Mouse (Mus musculus) heart, embryonic 11.5 days (tissue): ENCODE measurements at regions not wholly inside any gene's neighbourhood (a gene's known extent, or its start where the extent isn't known, plus 50 kb on each side); places are given as distances from the start of the nearest gene placed in this dataset.

Source experiments
- ATAC-seq: fragments of 200-750 bp; cut with Nextera tagmentation; replicated peaks from 2 replicates; pipeline ENCODE4 v1.8.0; 2017; ENCODE audit warnings: moderate library complexity; ENCODE audit not compliant: insufficient number of reproducible peaks, low FRiP score, low TSS enrichment
- H3K27ac ChIP-seq: fragments of 300-500 bp; sonication (generic); 2 replicates; pipeline ENCODE4 v1.5.1; 2014; ENCODE audit warnings: mild to moderate bottlenecking, low read depth, low read length
- H3K27me3 ChIP-seq: fragments of 300-500 bp; sonication (generic); 2 replicates; pipeline ENCODE4 v1.6.1; 2014; ENCODE audit warnings: mild to moderate bottlenecking, low read length, mixed read lengths; ENCODE audit not compliant: control insufficient read depth, insufficient read depth
- H3K36me3 ChIP-seq: fragments of 300-500 bp; sonication (generic); 2 replicates; pipeline ENCODE4 v1.6.1; 2014; ENCODE audit warnings: mild to moderate bottlenecking, low read length, moderate library complexity, mixed read lengths; ENCODE audit not compliant: control insufficient read depth, insufficient read depth
- H3K4me1 ChIP-seq: fragments of 300-500 bp; sonication (generic); 2 replicates; pipeline ENCODE4 v1.6.1; 2014; ENCODE audit warnings: low read length; ENCODE audit not compliant: control insufficient read depth, insufficient read depth
- H3K4me2 ChIP-seq: fragments of 300-500 bp; sonication (generic); 2 replicates; pipeline ENCODE4 v1.6.1; 2014; ENCODE audit warnings: mild to moderate bottlenecking, moderate library complexity
- H3K4me3 ChIP-seq: fragments of 300-500 bp; sonication (generic); 2 replicates; pipeline ENCODE4 v1.5.1; 2014; ENCODE audit warnings: low read depth, low read length
- H3K9ac ChIP-seq: fragments of 300-500 bp; sonication (generic); 2 replicates; pipeline ENCODE4 v1.6.1; 2014; ENCODE audit warnings: mild to moderate bottlenecking, low read depth, low read length, moderate library complexity
- H3K9me3 ChIP-seq: fragments of 300-500 bp; sonication (generic); replicated peaks from 2 replicates; pipeline ENCODE4 v1.6.1; 2016; ENCODE audit warnings: low read length; ENCODE audit not compliant: control insufficient read depth
- WGBS: fragments of 180-500 bp; shearing (Covaris S2); extraction: QIAGEN DNeasy Blood & Tissue Kit; methylation state at CpG from one replicate; pipeline ENCODE4 v1.1.7; 2014; ENCODE audit not compliant: insufficient replicate concordance; 5-methylcytosine and 5-hydroxymethylcytosine counted together

GRCm38 (mm10) chr5:64468307-64468706 is 312.2 kb downstream of the Tbc1d1 start:
- H3K27ac ChIP-seq = no peak overlapping the region
- H3K4me3 ChIP-seq = no peak overlapping the region
- H3K9ac ChIP-seq = no peak overlapping the region
- H3K9me3 ChIP-seq = no peaks in the 10 kb centered on the region
- ATAC-seq = no peak
- no peaks in the 10 kb centered on the region for H3K27me3 ChIP-seq
- H3K36me3 ChIP-seq = no peaks in the 10 kb centered on the region
- 83% methylated on average over 7 of the region's 7 CpGs for WGBS
- H3K4me2 ChIP-seq = no peak overlapping the region
- H3K4me1 ChIP-seq = no peaks in the 10 kb centered on the region

DNA sequence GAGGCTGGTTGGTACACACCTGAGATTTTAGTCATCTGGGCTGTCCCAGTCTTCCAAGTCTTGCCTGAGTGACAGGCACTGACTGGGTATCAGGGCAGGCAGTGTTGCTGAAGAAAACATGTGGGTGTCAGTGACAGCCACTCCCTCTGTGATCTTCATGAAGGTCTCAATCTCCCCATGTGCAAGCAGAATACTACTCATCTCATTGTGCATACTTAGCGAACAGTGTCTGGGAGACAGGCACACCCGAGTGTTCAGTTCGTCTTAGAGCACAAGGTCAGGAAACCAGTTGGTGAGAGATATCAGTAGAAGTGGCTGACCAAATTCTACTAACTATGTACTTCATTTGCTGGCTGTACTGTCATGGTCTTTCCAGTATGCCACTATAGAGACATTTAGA is 315.9 kb downstream of the Tbc1d1 start:
- no peak overlapping the region for H3K27ac ChIP-seq
- no peaks in the 10 kb centered on the region for H3K9me3 ChIP-seq
- no peak for ATAC-seq
- H3K4me2 ChIP-seq = no peak overlapping the region
- no peak overlapping the region for H3K9ac ChIP-seq
- H3K4me3 ChIP-seq = no peak overlapping the region
- no peaks in the 10 kb centered on the region for H3K27me3 ChIP-seq
- H3K36me3 ChIP-seq = no peaks in the 10 kb centered on the region
- H3K4me1 ChIP-seq = no peaks in the 10 kb centered on the region
- 60% methylated on average over 3 of the region's 3 CpGs for WGBS

DNA sequence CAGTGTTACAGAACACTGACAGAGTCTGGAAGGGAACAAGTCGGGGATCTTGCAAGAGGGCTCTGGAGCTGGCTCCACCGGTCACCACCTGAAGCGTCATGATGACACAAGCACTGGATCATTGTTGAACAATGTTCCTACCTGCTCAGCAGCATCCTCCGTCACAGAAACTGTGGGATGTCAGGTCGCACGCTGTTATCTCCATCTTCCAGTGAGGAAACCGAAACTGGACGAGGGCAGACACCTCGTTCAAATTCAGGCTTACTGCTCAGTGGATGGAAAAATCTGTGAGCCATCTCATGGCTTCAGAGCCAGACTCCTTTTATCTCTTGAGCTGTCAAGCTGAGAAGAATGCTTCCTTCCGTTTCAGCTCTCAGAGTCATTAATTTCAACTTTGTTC is 316.3 kb downstream of the Tbc1d1 start:
- Histone ChIP-seq H3K4me2 (no peak overlapping the region), H3K9ac (no peak overlapping the region), H3K36me3 (no peaks in the 10 kb centered on the region), H3K4me1 (no peaks in the 10 kb centered on the region), H3K9me3 (no peaks in the 10 kb centered on the region), H3K27me3 (no peaks in the 10 kb centered on the region), H3K27ac (no peak overlapping the region), H3K4me3 (no peak overlapping the region)
- no peak for ATAC-seq
- WGBS = 47% methylated on average over 10 of the region's 10 CpGs

DNA sequence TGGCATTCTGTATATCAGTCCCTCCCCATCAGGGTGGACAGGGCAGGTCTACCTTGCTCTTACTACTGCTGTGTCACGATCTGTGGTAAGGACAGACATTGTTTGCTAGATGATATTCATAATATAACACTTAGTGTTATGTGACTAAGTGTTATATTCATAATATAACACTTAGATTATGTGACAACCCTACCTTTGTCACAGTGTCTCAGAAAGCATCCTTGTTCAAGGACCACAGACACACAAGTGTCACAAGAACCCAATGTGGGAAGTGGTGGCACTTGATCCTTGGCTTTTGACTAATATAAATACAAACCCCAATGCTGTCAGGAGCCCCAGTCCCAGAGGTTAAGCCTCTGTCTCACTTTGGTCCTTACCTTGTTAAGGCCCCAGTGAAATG is 318.8 kb downstream of the Tbc1d1 start:
- H3K36me3 ChIP-seq = no peaks in the 10 kb centered on the region
- H3K27ac ChIP-seq = no peak overlapping the region
- no peak overlapping the region for H3K4me2 ChIP-seq
- no peaks in the 10 kb centered on the region for H3K9me3 ChIP-seq
- H3K9ac ChIP-seq = no peak overlapping the region
- WGBS = 86% methylated on average over 1 of the region's 1 CpGs
- no peaks in the 10 kb centered on the region for H3K4me1 ChIP-seq
- no peaks in the 10 kb centered on the region for H3K27me3 ChIP-seq
- no peak overlapping the region for H3K4me3 ChIP-seq
- no peak for ATAC-seq

GRCm38 (mm10) chr5:64475736-64476519 is 319.8 kb downstream of the Tbc1d1 start:
- no peak overlapping the region for H3K27ac ChIP-seq
- no peak overlapping the region for H3K9ac ChIP-seq
- no peaks in the 10 kb centered on the region for H3K4me1 ChIP-seq
- H3K4me3 ChIP-seq = no peak overlapping the region
- H3K27me3 ChIP-seq = no peaks in the 10 kb centered on the region
- WGBS = 71% methylated on average over 8 of the region's 8 CpGs
- no peaks in the 10 kb centered on the region for H3K9me3 ChIP-seq
- H3K36me3 ChIP-seq = no peaks in the 10 kb centered on the region
- no peak for ATAC-seq
- no peak overlapping the region for H3K4me2 ChIP-seq

DNA sequence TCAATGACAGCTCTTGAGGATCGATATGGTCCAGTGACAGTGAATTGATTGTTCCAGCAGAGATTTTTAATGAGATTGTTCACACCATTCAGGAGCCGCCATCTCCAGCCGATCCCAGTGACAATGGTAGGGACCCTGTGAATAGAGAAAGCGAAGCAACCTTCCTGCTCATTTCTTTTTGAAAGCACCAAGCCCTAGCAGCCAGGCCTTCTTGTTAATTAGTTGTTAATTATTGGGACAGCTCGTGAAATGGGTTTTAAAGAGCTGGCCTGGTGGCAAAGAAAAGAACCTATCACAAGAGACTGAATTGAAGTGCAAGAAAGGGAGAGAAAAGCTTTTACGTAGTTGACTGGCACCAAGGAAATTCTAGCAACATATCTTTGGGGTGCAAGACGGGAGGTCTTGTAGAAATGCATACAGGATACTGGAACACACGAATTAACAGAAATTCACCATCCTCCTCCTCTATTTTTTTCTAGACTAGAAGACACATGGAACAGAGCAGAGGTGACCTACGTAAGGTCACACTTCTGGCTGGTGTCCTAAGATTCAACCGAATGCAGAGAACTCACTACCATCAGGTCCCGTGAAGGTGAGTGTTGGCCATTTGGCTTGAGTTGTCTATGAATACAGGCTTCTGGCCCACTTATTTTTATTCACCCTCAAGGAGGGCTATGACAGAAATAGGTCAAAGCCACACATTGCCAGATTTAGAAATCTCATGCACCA is 320.7 kb downstream of the Tbc1d1 start:
- Histone ChIP-seq H3K4me1 (no peaks in the 10 kb centered on the region), H3K9me3 (no peaks in the 10 kb centered on the region), H3K4me3 (no peak overlapping the region), H3K9ac (no peak overlapping the region), H3K27me3 (no peaks in the 10 kb centered on the region), H3K27ac (no peak overlapping the region), H3K36me3 (no peaks in the 10 kb centered on the region), H3K4me2 (no peak overlapping the region)
- WGBS = 66% methylated on average over 11 of the region's 11 CpGs
- no peak for ATAC-seq

- no peaks in the 10 kb centered on the region for H3K4me1 ChIP-seq
- no peak for ATAC-seq
- no peak overlapping the region for H3K4me2 ChIP-seq
- no peaks in the 10 kb centered on the region for H3K9me3 ChIP-seq
- no peaks in the 10 kb centered on the region for H3K36me3 ChIP-seq
- no peak overlapping the region for H3K27ac ChIP-seq
- H3K9ac ChIP-seq = no peak overlapping the region
- H3K4me3 ChIP-seq = no peak overlapping the region
- H3K27me3 ChIP-seq = no peaks in the 10 kb centered on the region
- 84% methylated on average over 13 of the region's 13 CpGs for WGBS
Measured at GRCm38 (mm10) chr5:64478143-64478542, 322.0 kb downstream of the Tbc1d1 start.

GRCm38 (mm10) chr5:64478599-64479214 is 322.6 kb downstream of the Tbc1d1 start:
- WGBS = 75% methylated on average over 10 of the region's 10 CpGs
- Histone ChIP-seq H3K9me3 (no peaks in the 10 kb centered on the region), H3K9ac (no peak overlapping the region)

More at GRCm38 (mm10) chr5:64478599-64479214, 322.6 kb downstream of the Tbc1d1 start:
- H3K27me3 ChIP-seq = no peaks in the 10 kb centered on the region
- H3K36me3 ChIP-seq = no peaks in the 10 kb centered on the region
- ATAC-seq = no peak
- no peak overlapping the region for H3K4me3 ChIP-seq
- no peak overlapping the region for H3K27ac ChIP-seq
- H3K4me2 ChIP-seq = no peak overlapping the region
- no peaks in the 10 kb centered on the region for H3K4me1 ChIP-seq
